Mouse (Mus musculus): ENCODE results near the gene Armc5. TPM values are rescaled to one million over a fixed set of nuclear protein-coding genes. Genes with fewer than 3 reads are reported as not detected.

The Armc5 gene
- 20.1 and 21.1 TPM in 2 replicates for polyA plus RNA-seq (2012; rRNA removed)

- no peak for DNase-seq (ENCODE audit: low read depth)
These were observed at the start of gene Armc5 for GRCm38 (mm10) chr7:128236856-128237592. TSS of gene Armc5 (plus strand) at chr7:128237342.

- DNase-seq (ENCODE audit: low read depth): no peak
These were observed 35.5 kb upstream of the Armc5 start for GRCm38 (mm10) chr7:128201607-128202006.

GRCm38 (mm10) chr7:128203071-128203470 is 34.1 kb upstream of the Armc5 start:
- no peak for DNase-seq (ENCODE audit: low read depth)

GRCm38 (mm10) chr7:128204179-128204578 is 33.0 kb upstream of the Armc5 start:
- DNase-seq (ENCODE audit: low read depth): no peak

- no peak for DNase-seq (ENCODE audit: low read depth)
These were observed 31.4 kb upstream of the Armc5 start for GRCm38 (mm10) chr7:128205695-128206094.

- DNase-seq (ENCODE audit: low read depth): no peak
These were observed 31.0 kb upstream of the Armc5 start, which contains the start of gene Cox6a2 for GRCm38 (mm10) chr7:128206152-128206551. TSS of gene Cox6a2 (minus strand) at chr7:128206387.

- no peak for DNase-seq (ENCODE audit: low read depth)
These were observed 29.0 kb upstream of the Armc5 start for GRCm38 (mm10) chr7:128208187-128208586.

- peak; percentile 44 for DNase-seq (ENCODE audit: low read depth)
These were observed 27.3 kb upstream of the Armc5 start for GRCm38 (mm10) chr7:128209826-128210225.

- DNase-seq (ENCODE audit: low read depth): no peak
These were observed 17.2 kb upstream of the Armc5 start for GRCm38 (mm10) chr7:128219952-128220351.

- no peak for DNase-seq (ENCODE audit: low read depth)
These were observed 16.2 kb upstream of the Armc5 start for GRCm38 (mm10) chr7:128220936-128221335.

GRCm38 (mm10) chr7:128231741-128232140 is 5.4 kb upstream of the Armc5 start:
- no peak for DNase-seq (ENCODE audit: low read depth)

GRCm38 (mm10) chr7:128234796-128235195 is 2.3 kb upstream of the Armc5 start:
- no peak for DNase-seq (ENCODE audit: low read depth)

GRCm38 (mm10) chr7:128235481-128235880 is 1.7 kb upstream of the Armc5 start:
- DNase-seq (ENCODE audit: low read depth): no peak

GRCm38 (mm10) chr7:128236426-128236825 is 716 bp upstream of the Armc5 start:
- no peak for DNase-seq (ENCODE audit: low read depth)

GRCm38 (mm10) chr7:128237593-128237926 is 418 bp downstream of the Armc5 start:
- no peak for DNase-seq (ENCODE audit: low read depth)

- peak; percentile 79 for DNase-seq (ENCODE audit: low read depth)
These were observed 1.0 kb downstream of the Armc5 start, which contains the start of gene 9130023H24Rik for GRCm38 (mm10) chr7:128237927-128238778. TSS of gene 9130023H24Rik (minus strand) at chr7:128238031.

GRCm38 (mm10) chr7:128238991-128239390 is 1.8 kb downstream of the Armc5 start:
- DNase-seq (ENCODE audit: low read depth): no peak

GRCm38 (mm10) chr7:128240131-128240784 is 3.1 kb downstream of the Armc5 start:
- no peak for DNase-seq (ENCODE audit: low read depth)

- no peak for DNase-seq (ENCODE audit: low read depth)
These were observed 5.2 kb downstream of the Armc5 start for GRCm38 (mm10) chr7:128242331-128242730.

- no peak for DNase-seq (ENCODE audit: low read depth)
These were observed 6.8 kb downstream of the Armc5 start for GRCm38 (mm10) chr7:128243921-128244320.

- no peak for DNase-seq (ENCODE audit: low read depth)
These were observed 7.4 kb downstream of the Armc5 start for GRCm38 (mm10) chr7:128244410-128245025.

GRCm38 (mm10) chr7:128245547-128245946 is 8.4 kb downstream of the Armc5 start:
- no peak for DNase-seq (ENCODE audit: low read depth)

All from gonadal fat pad, adult 2 months (tissue).